ENCODE assay signal across 9 mouse cellular contexts in genomic region chr19:7153232-7153631, GRCm38 (mm10). TPM values are rescaled to one million over a fixed set of nuclear protein-coding genes. Genes with fewer than 3 reads are reported as not detected.
DNase-seq lines count a peak whose midpoint lies in the region; ATAC-seq and TF ChIP-seq lines count a peak whose summit lies in the region.
"Had no signal": no experiment of that assay in that cellular context is flagged by ENCODE, and none has a peak within 500 bp of the region (broad histone marks: within the 10 kb centered on the region; RNA-seq: fewer than 3 reads in every experiment).

No protein-coding gene starts in this region.

- no peak overlapping the region for H3K9ac ChIP-seq in embryonic facial prominence, embryonic 12.5 days
- no peak overlapping the region for H3K9ac ChIP-seq in hindbrain, embryonic 11.5 days (ENCODE audit: low read depth, low read length)
- H3K9ac ChIP-seq in midbrain, embryonic 15.5 days = no peak overlapping the region
- H3K9ac ChIP-seq: heart, embryonic 13.5 days had no signal

- H3K27me3 ChIP-seq in embryonic facial prominence, embryonic 12.5 days = 0 out of 2 replicates have a peak, but pooled peaks cover under 1% of the 10 kb centered on the region
- 0 out of 2 replicates have a peak, but pooled peaks cover 4% of the 10 kb centered on the region for H3K27me3 ChIP-seq in hindbrain, embryonic 11.5 days (ENCODE audit: control insufficient read depth, insufficient read depth, low read length)
- 0 out of 2 replicates have a peak, but pooled peaks cover 3% of the 10 kb centered on the region for H3K27me3 ChIP-seq in midbrain, embryonic 15.5 days (replicated peaks)

- H3K36me3 ChIP-seq in embryonic facial prominence, embryonic 12.5 days = no peaks in the 10 kb centered on the region
- no peaks in the 10 kb centered on the region for H3K36me3 ChIP-seq in hindbrain, embryonic 11.5 days (ENCODE audit: control insufficient read depth, insufficient read depth, low read length)
- no peaks in the 10 kb centered on the region for H3K36me3 ChIP-seq in midbrain, embryonic 15.5 days (replicated peaks)
- H3K36me3 ChIP-seq: heart, embryonic 13.5 days had no signal

- intact Hi-C loops in left cerebral cortex, adult 2 months (cut with DNase I) = no loop called here

- peak; percentile 37; the same call in 1 of the 2 replicates for ATAC-seq in embryonic facial prominence, embryonic 12.5 days (ENCODE audit: insufficient number of reproducible peaks, insufficient read depth, low FRiP score, low TSS enrichment)
- peak; percentile 52 for ATAC-seq in hindbrain, embryonic 11.5 days (ENCODE audit: low FRiP score)
- ATAC-seq in midbrain, embryonic 15.5 days (replicated peaks) = no peak
- ATAC-seq in monocyte, adult 5-6 weeks (replicated peaks; ENCODE audit: insufficient number of reproducible peaks, low FRiP score, low TSS enrichment, poor library complexity, severe bottlenecking) = no peak

- H3K4me1 ChIP-seq in embryonic facial prominence, embryonic 12.5 days = peaks cover 64% of the 10 kb centered on the region
- peaks cover 25% of the 10 kb centered on the region for H3K4me1 ChIP-seq in hindbrain, embryonic 11.5 days (replicated peaks; ENCODE audit: control insufficient read depth, insufficient read depth, low read length)
- H3K4me1 ChIP-seq in midbrain, embryonic 15.5 days = peaks cover 61% of the 10 kb centered on the region

- H3K4me2 ChIP-seq in embryonic facial prominence, embryonic 12.5 days (replicated peaks) = no peak overlapping the region
- H3K4me2 ChIP-seq in hindbrain, embryonic 11.5 days (replicated peaks; ENCODE audit: low read depth, low read length) = no peak overlapping the region
- no peak overlapping the region for H3K4me2 ChIP-seq in midbrain, embryonic 15.5 days
- H3K4me2 ChIP-seq: heart, embryonic 13.5 days had no signal

- DNase-seq in left cerebral cortex, adult 2 months (ENCODE audit: extremely low spot score in 1 of 2, low spot score in 2 of 2) = no peak
- no peak for DNase-seq in left cerebral cortex, adult 9 months (ENCODE audit: low spot score in 2 of 2)
- DNase-seq in hindbrain, embryonic 11.5 days (ENCODE audit: low spot score) = peak; percentile 45
- DNase-seq in frontal cortex, postnatal 25 days (ENCODE audit: low spot score in 2 of 2) = no peak
- no peak for DNase-seq in adrenal gland, adult 8-10 months

- no peaks in the 10 kb centered on the region; the same call in 1 of the 2 replicates for H3K9me3 ChIP-seq in embryonic facial prominence, embryonic 12.5 days
- no peaks in the 10 kb centered on the region for H3K9me3 ChIP-seq in hindbrain, embryonic 11.5 days (ENCODE audit: control insufficient read depth, low read length)
- no peaks in the 10 kb centered on the region for H3K9me3 ChIP-seq in midbrain, embryonic 15.5 days
- H3K9me3 ChIP-seq: heart, embryonic 13.5 days had no signal

- TF ChIP-seq CTCF in left cerebral cortex, adult 2 months (IDR thresholded peaks at IDR 0.05) = no peak

- H3K27ac ChIP-seq in left cerebral cortex, adult 2 months = peak overlapping the region; percentile 34; the same call in 1 of the 2 replicates
- peak overlapping the region; percentile 37 for H3K27ac ChIP-seq in embryonic facial prominence, embryonic 12.5 days
- H3K27ac ChIP-seq in hindbrain, embryonic 11.5 days (ENCODE audit: low read depth, low read length) = no peak overlapping the region
- peak overlapping the region; percentile 39; the same call in 1 of the 2 replicates for H3K27ac ChIP-seq in midbrain, embryonic 15.5 days
- H3K27ac ChIP-seq: heart, embryonic 13.5 days had no signal

- 25% methylated on average over 7 of the region's 7 CpGs for WGBS in embryonic facial prominence, embryonic 12.5 days
- 26% methylated on average over 7 of the region's 7 CpGs for WGBS in hindbrain, embryonic 11.5 days
- 31% methylated on average over 7 of the region's 7 CpGs for WGBS in midbrain, embryonic 15.5 days

- H3K4me3 ChIP-seq in left cerebral cortex, adult 2 months = no peak overlapping the region
- H3K4me3 ChIP-seq in embryonic facial prominence, embryonic 12.5 days = no peak overlapping the region
- no peak overlapping the region for H3K4me3 ChIP-seq in hindbrain, embryonic 11.5 days (ENCODE audit: low read depth, low read length)
- H3K4me3 ChIP-seq in midbrain, embryonic 15.5 days = no peak overlapping the region
- H3K4me3 ChIP-seq: heart, embryonic 13.5 days had no signal

RNA-seq across cellular contexts. Expression of gene Flrt1, which starts 47.7 kb away (rescaled TPM):
- 10 to 100 TPM; 41.4 to 43.0 TPM for total RNA-seq in left cerebral cortex, adult 2 months (2021)
- polyA plus RNA-seq in embryonic facial prominence, embryonic 12.5 days (2016; fragmentation: Nextera tagmentation; extraction: Ambion mirVana) = 6.6 and 6.8 TPM in 2 replicates
- polyA plus RNA-seq in hindbrain, embryonic 11.5 days (2014; fragmentation: Nextera tagmentation; extraction: Ambion mirVana) = 4.6 and 5.6 TPM in 2 replicates
- 12.2 and 12.5 TPM in 2 replicates for polyA plus RNA-seq in midbrain, embryonic 15.5 days (2015; fragmentation: Nextera tagmentation; extraction: Ambion mirVana)
- 0.10 TPM in 1 of 3 replicates, not detected in the others for total RNA-seq in monocyte, adult 5-6 weeks (2017)
- total RNA-seq in adrenal gland, adult 8-10 months (2022) = 10 to 100 TPM in 2 of 4 experiments, 1 to 10 TPM in 2; 2.9 to 27.5 (median 14.8) TPM

RNA-seq across cellular contexts. Expression of gene Otub1, which starts 52.9 kb away (rescaled TPM):
- total RNA-seq in left cerebral cortex, adult 2 months (2021) = 100 to 1,000 TPM; 257 to 267 TPM
- 234 and 242 TPM in 2 replicates for polyA plus RNA-seq in embryonic facial prominence, embryonic 12.5 days (2016; fragmentation: Nextera tagmentation; extraction: Ambion mirVana)
- polyA plus RNA-seq in hindbrain, embryonic 11.5 days (2014; fragmentation: Nextera tagmentation; extraction: Ambion mirVana) = 246 and 250 TPM in 2 replicates
- polyA plus RNA-seq in midbrain, embryonic 15.5 days (2015; fragmentation: Nextera tagmentation; extraction: Ambion mirVana) = 242 and 255 TPM in 2 replicates
- total RNA-seq in monocyte, adult 5-6 weeks (2017) = 71.4 to 75.8 TPM (median 73.8 TPM) in 3 replicates
- total RNA-seq in adrenal gland, adult 8-10 months (2022) = 100 to 1,000 TPM; 127 to 182 (median 149) TPM

Comparison
In these comparisons a context has a peak if more than half of its experiments do, and no peak if none do; other contexts are left out.
1. ATAC-seq: peak in embryonic facial prominence, embryonic 12.5 days (single experiment) and hindbrain, embryonic 11.5 days (single experiment); none in midbrain, embryonic 15.5 days (single experiment) and monocyte, adult 5-6 weeks (single experiment).